Mouse (Mus musculus) lung, embryonic 16.5 days (tissue): ENCODE data around the gene Hebp1. TPM values are rescaled to one million over a fixed set of nuclear protein-coding genes. Genes with fewer than 3 reads are reported as not detected.

Experiments used
- ATAC-seq: fragments of 200-750 bp; cut with Nextera tagmentation; 2 replicates; pipeline ENCODE4 v1.8.0; 2017; ENCODE audit warnings: low read depth, mild to moderate bottlenecking, moderate library complexity
- H3K27ac ChIP-seq: fragments of 300-500 bp; sonication (generic); 2 replicates; pipeline ENCODE4 v1.5.1; 2014; ENCODE audit warnings: mild to moderate bottlenecking, control low read depth, low read length
- H3K27me3 ChIP-seq: fragments of 300-500 bp; sonication (generic); 2 replicates; pipeline ENCODE4 v1.6.1; 2014; ENCODE audit warnings: low read depth, low read length, mixed read lengths; ENCODE audit not compliant: control insufficient read depth, insufficient read depth
- H3K36me3 ChIP-seq: fragments of 300-500 bp; sonication (generic); 2 replicates; pipeline ENCODE4 v1.6.1; 2014; ENCODE audit warnings: low read length; ENCODE audit not compliant: control insufficient read depth, insufficient read depth
- H3K4me1 ChIP-seq: fragments of 300-500 bp; sonication (generic); replicated peaks from 2 replicates; pipeline ENCODE4 v1.6.1; 2014; ENCODE audit warnings: low read length, mixed read lengths; ENCODE audit not compliant: control insufficient read depth, insufficient read depth
- H3K4me2 ChIP-seq: fragments of 300-500 bp; sonication (generic); 2 replicates; pipeline ENCODE4 v1.6.1; 2014; ENCODE audit warnings: low read depth, low read length, control low read depth
- H3K4me3 ChIP-seq: fragments of 300-500 bp; sonication (generic); 2 replicates; pipeline ENCODE4 v1.5.1; 2014; ENCODE audit warnings: mild to moderate bottlenecking, low read length, control low read depth
- H3K9ac ChIP-seq: fragments of 300-500 bp; sonication (generic); 2 replicates; pipeline ENCODE4 v1.6.1; 2014; ENCODE audit warnings: low read length, control low read depth
- H3K9me3 ChIP-seq: fragments of 300-500 bp; sonication (generic); 2 replicates; pipeline ENCODE4 v1.6.1; 2016; ENCODE audit warnings: low read length; ENCODE audit not compliant: control insufficient read depth
- WGBS: fragments of 180-500 bp; shearing (Covaris S2); extraction: QIAGEN DNeasy Blood & Tissue Kit; methylation state at CpG from one replicate; pipeline ENCODE4 v1.1.7; 2014; 5-methylcytosine and 5-hydroxymethylcytosine counted together
- polyA plus RNA-seq: library from polyadenylated mRNA; unstranded; fragments of >200 nt; fragmentation: Nextera tagmentation; extraction: Ambion mirVana; gene quantifications from 2 replicates; pipeline ENCODE4 v1.2.1, GENCODE M21; 2015

Hebp1 gene
- polyA plus RNA-seq, 1 experiment from 2014 or later, result 11.4 TPM

DNA sequence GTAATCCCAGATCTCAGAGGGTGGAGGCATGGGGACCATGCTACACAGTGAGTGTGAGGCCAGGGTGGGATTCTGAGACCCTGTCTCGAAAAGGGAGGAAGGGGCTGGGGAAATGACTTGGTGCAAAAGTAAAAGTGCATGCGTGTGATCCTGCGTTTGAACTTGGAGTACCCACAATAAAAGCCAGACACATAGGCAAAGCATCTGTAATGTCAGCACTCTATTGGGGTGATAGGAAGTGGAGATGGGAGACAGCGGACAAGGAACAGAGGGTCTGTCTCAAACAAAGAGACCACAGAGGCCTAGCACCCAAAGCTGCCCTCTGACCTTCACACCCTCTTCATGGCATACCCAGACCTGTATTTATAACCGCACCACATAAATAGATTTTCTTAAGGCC lies 51.8 kb downstream of the Hebp1 start:
- Histone ChIP-seq H3K36me3 (no peaks in the 10 kb centered on the region), H3K4me1 (no peaks in the 10 kb centered on the region), H3K4me3 (no peak overlapping the region), H3K27ac (no peak overlapping the region), H3K9me3 (no peaks in the 10 kb centered on the region), H3K9ac (no peak overlapping the region), H3K27me3 (no peaks in the 10 kb centered on the region), H3K4me2 (no peak overlapping the region)
- ATAC-seq, result no peak
- WGBS, result 81% methylated on average over 5 of the region's 5 CpGs

DNA sequence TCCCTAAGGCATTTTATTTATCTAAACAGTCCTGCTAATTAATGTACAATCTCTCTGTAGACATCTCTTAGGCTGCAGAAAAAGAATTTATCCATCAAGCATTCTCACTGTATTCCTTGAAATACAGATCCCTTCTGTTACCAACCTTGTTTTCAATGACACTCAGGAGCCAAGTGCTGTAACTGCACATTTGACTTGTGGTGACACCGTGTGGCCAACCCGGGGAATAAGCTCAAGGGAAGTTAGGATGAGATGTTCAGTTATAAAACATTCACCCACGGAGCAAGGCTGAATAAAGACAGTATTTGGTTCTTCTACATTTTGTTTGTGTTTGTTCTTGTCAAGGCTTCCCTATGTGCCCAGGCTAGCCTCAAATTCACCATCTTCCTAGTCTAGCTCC lies 53.3 kb downstream of the Hebp1 start:
- Histone ChIP-seq H3K27ac (no peak overlapping the region), H3K4me1 (no peaks in the 10 kb centered on the region), H3K4me2 (no peak overlapping the region), H3K4me3 (no peak overlapping the region), H3K27me3 (no peaks in the 10 kb centered on the region), H3K9ac (no peak overlapping the region), H3K36me3 (no peaks in the 10 kb centered on the region), H3K9me3 (no peaks in the 10 kb centered on the region)
- 5% methylated on average over 3 of the region's 3 CpGs for WGBS
- ATAC-seq, result peak; percentile 46; the same call in 1 of the 2 replicates

DNA sequence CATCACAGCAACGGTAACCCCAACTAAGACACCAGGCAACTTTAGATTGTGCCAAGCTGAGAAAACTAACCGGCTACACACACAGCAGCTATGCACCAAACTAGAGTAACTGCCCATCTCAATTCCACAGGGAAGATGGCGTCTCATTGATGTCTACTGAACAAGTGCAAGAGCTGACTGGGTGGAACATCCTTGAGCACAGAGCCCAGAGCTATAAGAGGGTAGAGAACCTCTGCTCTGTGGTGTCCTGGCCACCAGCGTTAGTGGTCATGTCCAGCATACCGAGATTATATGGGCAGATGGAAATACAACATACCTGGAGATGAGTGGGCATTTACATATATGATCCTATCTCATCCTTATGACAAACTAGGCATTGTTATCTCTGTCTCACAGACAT lies 54.7 kb downstream of the Hebp1 start:
- no peak for ATAC-seq
- WGBS, result 90% methylated on average over 5 of the region's 5 CpGs
- no peak overlapping the region for H3K4me2 ChIP-seq

DNA sequence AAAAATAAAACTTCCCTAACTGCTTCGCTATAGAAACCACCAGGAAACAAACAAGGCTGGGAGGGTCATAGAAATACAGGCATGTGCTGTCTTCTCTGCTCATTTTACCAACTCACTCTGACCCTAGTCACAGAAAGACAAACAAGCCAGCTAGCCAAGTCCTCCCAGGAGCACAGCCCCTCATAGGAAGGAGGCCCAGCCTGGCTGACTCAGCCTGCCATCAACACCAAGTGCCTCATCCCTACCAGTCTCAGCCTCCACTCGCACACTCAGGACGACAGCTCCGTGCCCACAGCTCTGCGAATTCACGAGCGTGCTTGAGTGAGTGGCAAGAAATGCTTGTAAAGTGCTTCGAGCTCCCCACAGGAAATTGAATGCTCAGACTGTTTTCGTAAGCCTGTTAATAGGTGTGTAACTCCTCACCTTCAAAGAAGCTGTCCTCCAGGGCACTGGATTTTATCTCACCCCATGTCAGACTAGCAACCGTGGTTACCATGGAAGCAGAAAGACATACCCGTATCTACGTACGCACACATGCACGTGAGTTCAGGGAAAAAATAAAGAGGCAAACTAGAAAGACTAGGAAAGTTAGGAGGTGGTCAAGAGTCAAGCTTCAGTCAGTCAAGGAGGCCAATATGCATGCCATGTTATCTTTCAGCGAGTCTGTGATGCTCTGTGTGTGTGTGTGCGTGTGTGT lies 56.2 kb downstream of the Hebp1 start:
- Histone ChIP-seq H3K36me3 (no peaks in the 10 kb centered on the region), H3K9me3 (no peaks in the 10 kb centered on the region), H3K27me3 (no peaks in the 10 kb centered on the region), H3K4me2 (no peak overlapping the region), H3K27ac (no peak overlapping the region), H3K4me3 (no peak overlapping the region), H3K4me1 (peaks cover 7% of the 10 kb centered on the region; the same call in 1 of the 2 replicates), H3K9ac (no peak overlapping the region)
- no peak for ATAC-seq
- WGBS, result 50% methylated on average over 16 of the region's 16 CpGs

More for the DNA sequence above, 54.7 kb downstream of the Hebp1 start:
- Histone ChIP-seq H3K36me3 (no peaks in the 10 kb centered on the region), H3K9ac (no peak overlapping the region), H3K4me3 (no peak overlapping the region), H3K9me3 (no peaks in the 10 kb centered on the region), H3K27ac (no peak overlapping the region), H3K27me3 (no peaks in the 10 kb centered on the region), H3K4me1 (no peaks in the 10 kb centered on the region; the same call in 1 of the 2 replicates)

DNA sequence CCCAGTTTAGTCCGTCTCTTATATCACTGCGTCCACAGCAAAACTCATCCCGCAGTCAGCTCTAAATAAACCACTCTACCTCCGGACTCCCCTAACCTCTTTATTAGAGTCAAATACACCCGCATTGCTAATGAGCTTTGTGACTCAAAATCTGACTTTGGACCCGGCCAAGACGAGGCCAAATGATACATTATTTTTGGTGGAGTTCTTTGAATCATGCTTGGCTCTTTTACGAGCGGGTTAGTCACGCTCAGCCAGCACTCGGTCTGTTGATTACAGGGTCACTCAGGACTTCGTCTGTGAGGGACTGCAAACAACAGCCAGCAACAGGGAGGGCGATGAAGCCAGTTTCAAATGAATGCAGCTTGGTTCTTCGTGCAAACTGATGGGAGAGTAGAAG lies 59.1 kb downstream of the Hebp1 start:
- no peak overlapping the region for H3K4me3 ChIP-seq
- no peak overlapping the region for H3K4me2 ChIP-seq
- H3K36me3 ChIP-seq, result no peaks in the 10 kb centered on the region
- H3K9ac ChIP-seq, result no peak overlapping the region
- no peak for ATAC-seq
- WGBS, result 66% methylated on average over 14 of the region's 14 CpGs
- H3K9me3 ChIP-seq, result no peaks in the 10 kb centered on the region
- no peak overlapping the region for H3K27ac ChIP-seq
- H3K4me1 ChIP-seq, result peaks cover 10% of the 10 kb centered on the region; the same call in 1 of the 2 replicates
- H3K27me3 ChIP-seq, result no peaks in the 10 kb centered on the region

DNA sequence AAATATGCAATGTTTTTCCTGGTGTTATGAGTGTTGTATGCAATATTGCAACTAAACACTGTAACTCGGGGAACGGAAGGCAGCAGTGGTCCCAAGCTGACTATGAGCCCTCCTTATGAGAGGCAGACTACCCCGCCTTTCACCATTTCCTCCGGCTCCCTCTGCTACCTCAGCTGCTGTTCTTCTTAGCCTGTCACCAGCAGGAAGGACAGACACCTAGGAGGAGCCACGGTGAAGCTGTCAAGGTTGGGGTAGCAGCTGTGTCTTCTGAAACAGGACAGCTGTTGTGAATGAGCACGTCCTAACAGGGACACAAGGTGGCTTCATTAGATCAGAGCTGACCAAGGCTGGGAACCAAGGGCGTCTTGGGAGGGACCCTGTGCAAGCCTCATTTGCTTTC lies 59.6 kb downstream of the Hebp1 start:
- no peak overlapping the region for H3K9ac ChIP-seq
- WGBS, result 48% methylated on average over 7 of the region's 7 CpGs
- H3K27me3 ChIP-seq, result no peaks in the 10 kb centered on the region
- H3K36me3 ChIP-seq, result no peaks in the 10 kb centered on the region
- ATAC-seq, result peak; percentile 49
- H3K4me1 ChIP-seq, result peaks cover 10% of the 10 kb centered on the region; the same call in 1 of the 2 replicates
- no peak overlapping the region for H3K27ac ChIP-seq
- H3K4me2 ChIP-seq, result no peak overlapping the region
- H3K9me3 ChIP-seq, result no peaks in the 10 kb centered on the region
- no peak overlapping the region for H3K4me3 ChIP-seq

DNA sequence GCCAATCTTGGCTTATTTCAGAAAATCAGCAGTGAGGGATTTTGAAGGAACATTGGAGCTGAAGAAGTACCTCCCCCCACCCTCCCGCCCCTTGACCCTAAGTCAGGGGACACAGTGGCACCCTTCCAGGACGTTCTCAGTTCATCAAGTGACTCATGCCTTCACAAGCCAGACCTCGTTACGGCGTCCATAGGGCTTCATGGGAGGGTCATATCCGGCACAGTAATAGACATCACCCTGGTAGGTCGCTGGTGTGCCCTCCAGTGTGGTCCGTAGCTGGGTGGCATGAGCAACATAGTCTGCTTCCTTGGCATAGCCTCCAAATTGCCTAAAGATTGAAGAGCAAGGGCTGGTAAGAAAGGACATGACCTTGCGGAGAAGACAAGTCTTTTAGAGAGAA lies 60.1 kb downstream of the Hebp1 start:
- Histone ChIP-seq H3K27me3 (no peaks in the 10 kb centered on the region), H3K27ac (peak overlapping the region; percentile 12; the same call in 1 of the 2 replicates), H3K9me3 (no peaks in the 10 kb centered on the region), H3K4me2 (no peak overlapping the region), H3K4me1 (peaks cover 10% of the 10 kb centered on the region; the same call in 1 of the 2 replicates), H3K4me3 (no peak overlapping the region), H3K36me3 (no peaks in the 10 kb centered on the region), H3K9ac (no peak overlapping the region)
- 59% methylated on average over 9 of the region's 9 CpGs for WGBS
- ATAC-seq, result peak; percentile 51; the same call in 1 of the 2 replicates

DNA sequence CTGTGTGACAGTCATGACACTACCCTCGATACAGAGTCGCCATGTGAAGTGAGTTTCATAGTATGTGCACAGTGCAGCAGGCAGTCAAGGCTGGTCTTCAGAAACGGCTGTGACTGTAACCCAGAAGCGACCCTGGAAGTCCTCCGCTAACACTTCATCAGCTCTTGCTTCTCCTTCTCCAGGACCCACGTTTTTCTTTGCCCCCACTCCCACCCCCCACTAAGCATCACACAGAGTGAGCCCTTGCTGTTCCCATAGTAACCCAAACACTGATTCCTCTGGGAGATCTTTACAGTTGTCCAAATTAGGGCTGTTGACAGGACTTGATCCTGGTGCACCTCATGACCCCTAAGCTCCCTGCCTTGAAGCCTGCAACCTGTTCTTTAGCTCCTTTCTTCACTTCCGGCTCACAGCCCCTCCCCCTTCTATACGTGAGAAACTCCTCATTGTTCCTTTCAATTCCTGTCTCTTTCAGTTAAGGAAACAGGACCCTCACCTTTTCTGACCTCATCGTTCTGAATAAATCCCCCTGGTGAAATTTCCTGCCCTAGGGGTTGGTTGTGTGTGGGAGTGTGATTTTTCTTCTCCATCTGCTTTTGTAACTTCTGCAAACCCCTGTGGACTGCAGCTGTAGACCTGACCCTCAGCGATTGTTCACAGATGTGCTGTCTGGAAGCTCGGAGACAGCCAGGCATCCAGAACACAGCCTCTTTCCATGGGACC lies 61.2 kb downstream of the Hebp1 start:
- peak; percentile 68 for ATAC-seq
- Histone ChIP-seq H3K27me3 (no peaks in the 10 kb centered on the region), H3K36me3 (no peaks in the 10 kb centered on the region), H3K9me3 (no peaks in the 10 kb centered on the region), H3K4me2 (no peak overlapping the region), H3K27ac (no peak overlapping the region), H3K4me1 (peaks cover 10% of the 10 kb centered on the region; the same call in 1 of the 2 replicates), H3K4me3 (no peak overlapping the region), H3K9ac (no peak overlapping the region)
- 16% methylated on average over 11 of the region's 11 CpGs for WGBS

DNA sequence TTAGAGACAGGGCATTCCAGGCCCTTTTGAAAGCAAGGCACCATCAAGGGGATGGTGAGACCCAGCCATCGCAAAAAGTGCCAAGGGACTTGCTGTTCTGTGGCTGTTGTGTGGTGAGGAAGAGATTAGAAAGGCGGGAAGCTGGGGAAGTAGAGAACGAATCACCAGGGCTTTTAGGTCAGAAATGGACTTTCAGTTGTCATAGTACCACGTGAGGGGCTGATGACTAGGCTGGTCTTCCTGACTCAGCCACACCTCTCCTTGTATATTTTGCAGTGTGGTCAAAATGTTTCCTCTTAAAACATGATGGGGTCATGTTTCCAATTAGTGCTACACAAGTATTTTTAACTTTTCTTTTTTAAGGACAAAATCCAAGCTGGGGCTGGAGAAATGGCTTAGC lies 62.1 kb downstream of the Hebp1 start:
- Histone ChIP-seq H3K4me2 (no peak overlapping the region), H3K9ac (no peak overlapping the region), H3K4me1 (peaks cover 10% of the 10 kb centered on the region; the same call in 1 of the 2 replicates), H3K36me3 (no peaks in the 10 kb centered on the region), H3K27ac (no peak overlapping the region), H3K27me3 (no peaks in the 10 kb centered on the region), H3K4me3 (no peak overlapping the region), H3K9me3 (no peaks in the 10 kb centered on the region)
- 65% methylated on average over 4 of the region's 4 CpGs for WGBS
- no peak for ATAC-seq
